Comparison of ENCODE assay signal across 13 mouse cellular contexts in genomic region chr1:187663376-187663775, GRCm38 (mm10). TPM values are rescaled to one million over a fixed set of nuclear protein-coding genes. Genes with fewer than 3 reads are reported as not detected.
A peak's percentile ranks its signal among the peaks of the same experiment; 100 is the strongest.
DNase-seq lines count a peak whose midpoint lies in the region; ATAC-seq and TF ChIP-seq lines count a peak whose summit lies in the region.
"Had no signal": no experiment of that assay in that cellular context is flagged by ENCODE, and none has a peak within 500 bp of the region (broad histone marks: within the 10 kb centered on the region; RNA-seq: fewer than 3 reads in every experiment).

No protein-coding gene starts in this region.

- no peak for ATAC-seq in forebrain, embryonic 14.5 days
- no peak for ATAC-seq in forebrain, embryonic 12.5 days (ENCODE audit: low FRiP score)
- ATAC-seq in kidney, embryonic 14.5 days (ENCODE audit: low FRiP score, low TSS enrichment), result no peak; the same call in 1 of the 2 replicates

- peak; percentile 49 for DNase-seq in forebrain, embryonic 14.5 days (ENCODE audit: low spot score)
- DNase-seq in kidney, adult 11 months, result peak; percentile 73
- DNase-seq in kidney, adult 2 months, result peak; percentile 79
- no peak for DNase-seq in limb, embryonic 10.5 days (ENCODE audit: low spot score)
- no peak for DNase-seq in spleen, postnatal 10 days (ENCODE audit: low spot score in 2 of 2)
- DNase-seq in urinary bladder, postnatal 10 days (ENCODE audit: low spot score), result no peak
- DNase-seq: adrenal gland, postnatal 14 days; cerebellum, postnatal 14 days; thymus, adult 18-20 months had no signal

- no peaks in the 10 kb centered on the region for H3K9me3 ChIP-seq in forebrain, embryonic 14.5 days (replicated peaks; ENCODE audit: control insufficient read depth, low read length)
- no peaks in the 10 kb centered on the region for H3K9me3 ChIP-seq in forebrain, embryonic 12.5 days
- no peaks in the 10 kb centered on the region for H3K9me3 ChIP-seq in kidney, embryonic 14.5 days (ENCODE audit: control insufficient read depth, low read length)
- H3K9me3 ChIP-seq in limb, embryonic 10.5 days (replicated peaks), result no peaks in the 10 kb centered on the region
- H3K9me3 ChIP-seq: hindbrain, embryonic 15.5 days; midbrain, embryonic 12.5 days had no signal

- peaks cover 10% of the 10 kb centered on the region for H3K4me1 ChIP-seq in forebrain, embryonic 14.5 days (ENCODE audit: control insufficient read depth, insufficient read depth, low read length)
- peaks cover 22% of the 10 kb centered on the region for H3K4me1 ChIP-seq in forebrain, embryonic 12.5 days
- H3K4me1 ChIP-seq in kidney, embryonic 14.5 days (ENCODE audit: control insufficient read depth, insufficient read depth, low read length), result peaks cover 9% of the 10 kb centered on the region; the same call in 1 of the 2 replicates
- H3K4me1 ChIP-seq in kidney, adult 2 months (ENCODE audit: control insufficient read depth, insufficient read depth, low read length), result peaks cover 21% of the 10 kb centered on the region
- H3K4me1 ChIP-seq in limb, embryonic 10.5 days, result peaks cover 45% of the 10 kb centered on the region

- no peaks in the 10 kb centered on the region for H3K36me3 ChIP-seq in forebrain, embryonic 14.5 days (ENCODE audit: control insufficient read depth, insufficient read depth, low read length)
- H3K36me3 ChIP-seq in forebrain, embryonic 12.5 days (replicated peaks), result no peaks in the 10 kb centered on the region
- H3K36me3 ChIP-seq in kidney, embryonic 14.5 days (ENCODE audit: control insufficient read depth, insufficient read depth, low read length), result no peaks in the 10 kb centered on the region
- H3K36me3 ChIP-seq in kidney, adult 2 months (ENCODE audit: control insufficient read depth, insufficient read depth, low read length), result no peaks in the 10 kb centered on the region
- H3K36me3 ChIP-seq in limb, embryonic 10.5 days, result no peaks in the 10 kb centered on the region
- H3K36me3 ChIP-seq: hindbrain, embryonic 15.5 days; midbrain, embryonic 12.5 days had no signal

- H3K9ac ChIP-seq in forebrain, embryonic 14.5 days (ENCODE audit: low read length), result no peak overlapping the region
- H3K9ac ChIP-seq in forebrain, embryonic 12.5 days, result no peak overlapping the region
- H3K9ac ChIP-seq in kidney, embryonic 14.5 days (ENCODE audit: low read depth, low read length), result no peak overlapping the region
- H3K9ac ChIP-seq: hindbrain, embryonic 15.5 days; midbrain, embryonic 12.5 days had no signal

- no peak for TF ChIP-seq CTCF in kidney, adult 2 months (conservative IDR thresholded peaks at IDR 0.05; ENCODE audit: insufficient read depth, insufficient read length, low read depth, low read length)

- H3K4me3 ChIP-seq in forebrain, embryonic 14.5 days (ENCODE audit: low read depth, low read length), result no peak overlapping the region
- no peak overlapping the region for H3K4me3 ChIP-seq in forebrain, embryonic 12.5 days (replicated peaks)
- no peak overlapping the region for H3K4me3 ChIP-seq in kidney, embryonic 14.5 days (ENCODE audit: low read length)
- peak overlapping the region; percentile 53 for H3K4me3 ChIP-seq in kidney, adult 2 months (ENCODE audit: insufficient read depth, low read depth, low read length)
- H3K4me3 ChIP-seq in limb, embryonic 10.5 days, result no peak overlapping the region
- H3K4me3 ChIP-seq: hindbrain, embryonic 15.5 days; midbrain, embryonic 12.5 days had no signal

- H3K27me3 ChIP-seq in forebrain, embryonic 14.5 days (replicated peaks; ENCODE audit: control insufficient read depth, insufficient read depth, low read length), result no peaks in the 10 kb centered on the region
- no peaks in the 10 kb centered on the region for H3K27me3 ChIP-seq in forebrain, embryonic 12.5 days
- no peaks in the 10 kb centered on the region for H3K27me3 ChIP-seq in kidney, embryonic 14.5 days (ENCODE audit: control insufficient read depth, insufficient read depth, low read length)
- H3K27me3 ChIP-seq in kidney, adult 2 months (replicated peaks; ENCODE audit: control insufficient read depth, insufficient read depth, low read length), result no peaks in the 10 kb centered on the region
- no peaks in the 10 kb centered on the region for H3K27me3 ChIP-seq in limb, embryonic 10.5 days (ENCODE audit: low read depth, poor library complexity, severe bottlenecking)
- H3K27me3 ChIP-seq: hindbrain, embryonic 15.5 days had no signal

- 40% methylated on average over 6 of the region's 6 CpGs for WGBS in forebrain, embryonic 14.5 days
- WGBS in forebrain, embryonic 12.5 days, result 43% methylated on average over 6 of the region's 6 CpGs
- 55% methylated on average over 6 of the region's 6 CpGs for WGBS in kidney, embryonic 14.5 days
- WGBS in kidney, adult 2 months, result 29% methylated on average over 6 of the region's 6 CpGs
- 59% methylated on average over 6 of the region's 6 CpGs for WGBS in limb, embryonic 10.5 days

- no peak overlapping the region for H3K27ac ChIP-seq in forebrain, embryonic 14.5 days (ENCODE audit: low read depth, low read length)
- H3K27ac ChIP-seq in forebrain, embryonic 12.5 days, result no peak overlapping the region
- H3K27ac ChIP-seq in kidney, embryonic 14.5 days (ENCODE audit: low read depth, low read length), result no peak overlapping the region
- peak overlapping the region; percentile 89 for H3K27ac ChIP-seq in kidney, adult 2 months (ENCODE audit: insufficient read depth, low read depth, low read length)
- peak overlapping the region; percentile 58; the same call in 1 of the 2 replicates for H3K27ac ChIP-seq in limb, embryonic 10.5 days
- H3K27ac ChIP-seq: hindbrain, embryonic 15.5 days; midbrain, embryonic 12.5 days had no signal

- no peak for TF ChIP-seq POLR2A in kidney, adult 2 months (IDR thresholded peaks at IDR 0.05; ENCODE audit: low read depth, low read length)

- no peak overlapping the region for H3K4me2 ChIP-seq in forebrain, embryonic 14.5 days (ENCODE audit: low read length)
- no peak overlapping the region for H3K4me2 ChIP-seq in forebrain, embryonic 12.5 days
- no peak overlapping the region for H3K4me2 ChIP-seq in kidney, embryonic 14.5 days (replicated peaks; ENCODE audit: low read depth, low read length)
- H3K4me2 ChIP-seq: hindbrain, embryonic 15.5 days; midbrain, embryonic 12.5 days had no signal

RNA-seq across cellular contexts. Expression of gene Esrrg, which starts 54.8 kb away (rescaled TPM):
- polyA plus RNA-seq in forebrain, embryonic 14.5 days (2014; fragmentation: Nextera tagmentation; extraction: Ambion mirVana), result 9.8 and 10.0 TPM in 2 replicates
- polyA plus RNA-seq in forebrain, embryonic 12.5 days (2016; fragmentation: Nextera tagmentation; extraction: Ambion mirVana), result 8.1 and 9.1 TPM in 2 replicates
- polyA plus RNA-seq in kidney, embryonic 14.5 days (2014; fragmentation: Nextera tagmentation; extraction: Ambion mirVana), result 13.8 and 21.5 TPM in 2 replicates
- 19.5 and 24.2 TPM in 2 replicates for polyA plus RNA-seq in kidney, adult 2 months (2012; rRNA removed)
- 2.2 and 2.9 TPM in 2 replicates for polyA plus RNA-seq in limb, embryonic 10.5 days (2016; fragmentation: Nextera tagmentation; extraction: Ambion mirVana)

Comparison
In these comparisons a context has a peak if more than half of its experiments do, and no peak if none do; other contexts are left out.
1. H3K27ac ChIP-seq: peak in kidney, adult 2 months (single experiment) and limb, embryonic 10.5 days (single experiment); none in forebrain, embryonic 14.5 days (single experiment), forebrain, embryonic 12.5 days (single experiment) and kidney, embryonic 14.5 days (single experiment).
2. DNase-seq: peak in forebrain, embryonic 14.5 days (single experiment), kidney, adult 11 months (single experiment) and kidney, adult 2 months (single experiment); none in limb, embryonic 10.5 days (single experiment), spleen, postnatal 10 days (0 of 2) and urinary bladder, postnatal 10 days (single experiment).